Mouse (Mus musculus) testis, adult 2 months (tissue): ENCODE results near the gene Rtf2.

Experiments used
- CTCF ChIP-seq: fragments of 200-500 bp; IDR thresholded peaks from 2 replicates; pipeline ENCODE4 v1.5.1; 2012; ENCODE audit warnings: low read depth, mild to moderate bottlenecking, inconsistent platforms, low read length, moderate library complexity; ENCODE audit not compliant: control insufficient read depth, insufficient read depth, insufficient replicate concordance
- POLR2A ChIP-seq: fragments of 200-500 bp; IDR thresholded peaks from 2 replicates; pipeline ENCODE4 v1.6.1; 2012; ENCODE audit warnings: low read depth, mild to moderate bottlenecking, inconsistent platforms, low read length, moderate library complexity; ENCODE audit not compliant: control insufficient read depth

GRCm38 (mm10) chr2:172447317-172447716, 7.0 kb downstream of the Rtf2 start:
- peak; percentile 26; the same call in 1 of the 2 replicates for TF ChIP-seq CTCF
- no peak for TF ChIP-seq POLR2A
